Mouse (Mus musculus) MEL (cell line): ENCODE results near the gene Gm20441. TPM values are rescaled to one million over a fixed set of nuclear protein-coding genes. Genes with fewer than 3 reads are reported as not detected.

Experiments
- DNase-seq: peaks from one replicate; pipeline ENCODE4 v3.0.0; 2011; ENCODE audit warnings: low read depth, low spot score
- H3K27ac ChIP-seq: 2 replicates; pipeline ENCODE4 v1.5.1; 2012; ENCODE audit warnings: low read depth, mild to moderate bottlenecking, control low read depth, low read length, moderate library complexity; ENCODE audit not compliant: control insufficient read depth
- H3K27me3 ChIP-seq, 2 experiments: fragments of 150-350 bp in 1 of 2; sonication (generic) in 1 of 2; 2 replicates each; pipeline ENCODE4 v1.6.1; 2012; ENCODE audit warnings: low read length in 2 of 2, mild to moderate bottlenecking in 2 of 2, improper control_type of control experiment in 1 of 2, moderate library complexity in 1 of 2; ENCODE audit not compliant: insufficient read depth in 2 of 2, control insufficient read depth in 1 of 2
- H3K36me3 ChIP-seq, 2 experiments: 2 replicates each; pipeline ENCODE4 v1.6.1; 2012 to 2014; ENCODE audit warnings: low read length in 2 of 2, improper control_type of control experiment in 1 of 2, inconsistent platforms in 1 of 2, mild to moderate bottlenecking in 1 of 2; ENCODE audit not compliant: insufficient read depth in 2 of 2, control insufficient read depth in 1 of 2
- H3K4me1 ChIP-seq, 2 experiments: fragments of 150-350 bp in 1 of 2; sonication (generic) in 1 of 2; 2 replicates each; pipeline ENCODE4 v1.6.1; 2012; ENCODE audit warnings: low read length in 2 of 2, improper control_type of control experiment in 1 of 2, mild to moderate bottlenecking in 1 of 2; ENCODE audit not compliant: insufficient read depth in 2 of 2, control insufficient read depth in 1 of 2
- H3K4me3 ChIP-seq, 2 experiments: fragments of 150-350 bp in 1 of 2; sonication (generic) in 1 of 2; 2 replicates each; pipeline ENCODE4 v1.5.1; 2012; ENCODE audit warnings: low read depth in 2 of 2, low read length in 2 of 2, mild to moderate bottlenecking in 2 of 2, moderate library complexity in 2 of 2, control low read depth in 1 of 2, improper control_type of control experiment in 1 of 2; ENCODE audit not compliant: control insufficient read depth in 1 of 2, insufficient read depth in 1 of 2
- H3K79me2 ChIP-seq: 2 replicates; pipeline ENCODE4 v1.6.1; 2012; ENCODE audit warnings: mild to moderate bottlenecking, low read length, moderate library complexity; ENCODE audit not compliant: control insufficient read depth, poor library complexity, insufficient read depth
- H3K9ac ChIP-seq: 2 replicates; pipeline ENCODE4 v1.6.1; 2012; ENCODE audit warnings: low read depth, mild to moderate bottlenecking, control low read depth, low read length, moderate library complexity; ENCODE audit not compliant: control insufficient read depth, poor library complexity, severe bottlenecking
- H3K9me3 ChIP-seq: fragments of 150-350 bp; sonication (generic); replicated peaks from 2 replicates; pipeline ENCODE4 v1.6.1; 2012; ENCODE audit warnings: mild to moderate bottlenecking, low read length, improper control_type of control experiment, moderate library complexity; ENCODE audit not compliant: insufficient read depth
- BHLHE40 ChIP-seq: IDR thresholded peaks from 2 replicates; pipeline ENCODE4 v1.6.1; 2012; ENCODE audit warnings: low read depth, mild to moderate bottlenecking, inconsistent platforms, low read length, improper control_type of control experiment, borderline replicate concordance
- CHD2 ChIP-seq: IDR thresholded peaks from 2 replicates; pipeline ENCODE4 v1.6.1; 2011; ENCODE audit warnings: low read length, improper control_type of control experiment
- CTCF ChIP-seq, 3 experiments: IDR thresholded peaks in 2 of 3; conservative IDR thresholded peaks in 1 of 3; 2 replicates each; pipeline ENCODE4 v1.5.1; 2011 to 2012; ENCODE audit warnings: low read length in 3 of 3, low read depth in 2 of 3, mild to moderate bottlenecking in 2 of 3, improper control_type of control experiment in 1 of 3, inconsistent platforms in 1 of 3, mixed read lengths in 1 of 3, moderate library complexity in 1 of 3; ENCODE audit not compliant: control insufficient read depth in 1 of 3, insufficient read depth in 1 of 3, poor library complexity in 1 of 3, severe bottlenecking in 1 of 3
- ELF1 ChIP-seq: IDR thresholded peaks from 2 replicates; pipeline ENCODE4 v1.6.1; 2014; ENCODE audit warnings: low read depth, mild to moderate bottlenecking, inconsistent platforms, low read length, improper control_type of control experiment, moderate library complexity
- EP300 ChIP-seq, 2 experiments: IDR thresholded peaks; 2 replicates each; pipeline ENCODE4 v1.6.1; 2011; ENCODE audit warnings: improper control_type of control experiment in 2 of 2, low read length in 2 of 2, low read depth in 1 of 2, mild to moderate bottlenecking in 1 of 2
- GABPA ChIP-seq: IDR thresholded peaks from 2 replicates; pipeline ENCODE4 v1.6.1; 2012; ENCODE audit warnings: low read depth, mild to moderate bottlenecking, inconsistent platforms, low read length, improper control_type of control experiment, moderate library complexity
- GATA1 ChIP-seq: IDR thresholded peaks from 2 replicates; pipeline ENCODE4 v1.6.1; 2011; ENCODE audit warnings: low read depth, low read length, improper control_type of control experiment
- HCFC1 ChIP-seq: IDR thresholded peaks from 2 replicates; pipeline ENCODE4 v1.6.1; 2012; ENCODE audit warnings: low read depth, mild to moderate bottlenecking, inconsistent platforms, low read length, improper control_type of control experiment, moderate library complexity
- JUND ChIP-seq: IDR thresholded peaks from 2 replicates; pipeline ENCODE4 v1.6.1; 2011; ENCODE audit warnings: low read depth, mild to moderate bottlenecking, improper control_type of control experiment, low read length
- MAFK ChIP-seq: IDR thresholded peaks from 2 replicates; pipeline ENCODE4 v1.6.1; 2011; ENCODE audit warnings: low read depth, mild to moderate bottlenecking, low read length, improper control_type of control experiment, borderline replicate concordance
- MEF2A ChIP-seq: IDR thresholded peaks from 2 replicates; pipeline ENCODE4 v1.6.1; 2014; ENCODE audit warnings: low read depth, mild to moderate bottlenecking, inconsistent platforms, low read length, improper control_type of control experiment; ENCODE audit not compliant: poor library complexity, insufficient replicate concordance, severe bottlenecking; ENCODE audit errors: extremely low read depth
- MYB ChIP-seq: IDR thresholded peaks from 2 replicates; pipeline ENCODE4 v1.6.1; 2011; ENCODE audit warnings: mild to moderate bottlenecking, low read depth, low read length, improper control_type of control experiment
- NRF1 ChIP-seq: IDR thresholded peaks from 2 replicates; pipeline ENCODE4 v1.6.1; 2014; ENCODE audit warnings: low read depth, mild to moderate bottlenecking, inconsistent platforms, low read length, improper control_type of control experiment, moderate library complexity; ENCODE audit not compliant: poor library complexity, insufficient read depth, severe bottlenecking
- POLR2AphosphoS2 ChIP-seq: IDR thresholded peaks from 2 replicates; pipeline ENCODE4 v1.6.1; 2011; ENCODE audit warnings: low read length, improper control_type of control experiment
- POLR2AphosphoS5 ChIP-seq: IDR thresholded peaks from 2 replicates; pipeline ENCODE4 v1.6.1; 2012; ENCODE audit warnings: low read depth, borderline replicate concordance, mild to moderate bottlenecking, inconsistent platforms, low read length, moderate library complexity, mixed read lengths
- RCOR1 ChIP-seq: IDR thresholded peaks from 2 replicates; pipeline ENCODE4 v1.6.1; 2012; ENCODE audit warnings: low read depth, mild to moderate bottlenecking, inconsistent platforms, low read length, improper control_type of control experiment
- SIN3A ChIP-seq: IDR thresholded peaks from 2 replicates; pipeline ENCODE4 v1.6.1; 2012; ENCODE audit warnings: low read length, improper control_type of control experiment, inconsistent platforms
- SMC3 ChIP-seq: IDR thresholded peaks from 2 replicates; pipeline ENCODE4 v1.6.1; 2011; ENCODE audit warnings: low read depth, low read length, improper control_type of control experiment
- TAL1 ChIP-seq: IDR thresholded peaks from 2 replicates; pipeline ENCODE4 v1.6.1; 2012; ENCODE audit warnings: mild to moderate bottlenecking, inconsistent platforms, low read length, moderate library complexity, mixed read lengths
- TBP ChIP-seq: IDR thresholded peaks from 2 replicates; pipeline ENCODE4 v1.8.0; 2011; ENCODE audit warnings: low read depth, low read length, improper control_type of control experiment
- UBTF ChIP-seq: IDR thresholded peaks from 2 replicates; pipeline ENCODE4 v1.6.1; 2012; ENCODE audit warnings: low read depth, mild to moderate bottlenecking, inconsistent platforms, low read length, improper control_type of control experiment, moderate library complexity, borderline replicate concordance; ENCODE audit not compliant: insufficient read depth
- ZC3H11A ChIP-seq: IDR thresholded peaks from 2 replicates; pipeline ENCODE4 v1.6.1; 2012; ENCODE audit warnings: low read depth, mild to moderate bottlenecking, inconsistent platforms, low read length, improper control_type of control experiment
- polyA plus RNA-seq, 2 experiments: library from polyadenylated mRNA; stranded (reverse) in 1 of 2; unstranded in 1 of 2; fragments of >175 nt in 1 of 2; fragments of >200 nt in 1 of 2; gene quantifications; 2 replicates each; pipeline versions ENCODE4 v1.2.1 to v1.2.4; 2012; ENCODE audit warnings: low replicate concordance in 2 of 2, low read depth in 1 of 2; ENCODE audit not compliant: insufficient read length in 2 of 2, insufficient read depth in 1 of 2, missing spikeins in 1 of 2
- total RNA-seq: library from RNA; depleted of rRNA; stranded (reverse); fragments of 300-350 nt; gene quantifications from 2 replicates; pipeline ENCODE4 v1.2.3, GENCODE M21; 2012

The Gm20441 gene
- total and polyA plus RNA-seq, 3 experiments = not detected

GRCm38 (mm10) chr10:75798176-75798696 lies 17.5 kb upstream of the Gm20441 start, which contains the start of gene Gstt1:
Gstt1 (minus strand) TSS chr10:75798584.
- H3K9me3 ChIP-seq = no peaks in the 10 kb centered on the region
- peak; percentile 59 for DNase-seq
- H3K36me3 ChIP-seq = peaks cover 0 to 2% of the 10 kb centered on the region in 2 experiments; a peak in 1 of 4 replicates
- H3K4me3 ChIP-seq = peak within 1 kb of the TSS; percentile 61 to 97
- peak within 1 kb of the TSS; percentile 46 for H3K9ac ChIP-seq
- TF ChIP-seq CHD2 = no peak
- TF ChIP-seq NRF1 = peak; percentile 24; the same call in 1 of the 2 replicates
- TF ChIP-seq, all 39 proteins: peak for 1
- Histone ChIP-seq H3K4me1 (peaks cover 0 to 10% of the 10 kb centered on the region in 2 experiments; a peak in 3 of 4 replicates), H3K79me2 (no peaks in the 10 kb centered on the region), H3K27ac (no peak within 1 kb of the TSS), H3K27me3 (peaks cover 0 to 2% of the 10 kb centered on the region in 2 experiments; a peak in 3 of 4 replicates)

- peak; percentile 56 for DNase-seq
- Histone ChIP-seq H3K79me2 (no peaks in the 10 kb centered on the region), H3K27ac (no peak overlapping the region), H3K9me3 (no peaks in the 10 kb centered on the region), H3K9ac (peak overlapping the region; percentile 46), H3K36me3 (peaks cover 0 to 2% of the 10 kb centered on the region in 2 experiments; a peak in 1 of 4 replicates), H3K4me3 (peak overlapping the region; percentile 61 to 97), H3K27me3 (peaks cover 0 to under 1% of the 10 kb centered on the region in 2 experiments; a peak in 3 of 4 replicates), H3K4me1 (peaks cover 0 to 10% of the 10 kb centered on the region in 2 experiments; a peak in 3 of 4 replicates)
- TF ChIP-seq SIN3A (peak; percentile 42; the same call in 1 of the 2 replicates), UBTF (no peak), POLR2AphosphoS2 (no peak), TBP (no peak)
Observed at GRCm38 (mm10) chr10:75797619-75798175, 16.9 kb upstream of the Gm20441 start.

DNA sequence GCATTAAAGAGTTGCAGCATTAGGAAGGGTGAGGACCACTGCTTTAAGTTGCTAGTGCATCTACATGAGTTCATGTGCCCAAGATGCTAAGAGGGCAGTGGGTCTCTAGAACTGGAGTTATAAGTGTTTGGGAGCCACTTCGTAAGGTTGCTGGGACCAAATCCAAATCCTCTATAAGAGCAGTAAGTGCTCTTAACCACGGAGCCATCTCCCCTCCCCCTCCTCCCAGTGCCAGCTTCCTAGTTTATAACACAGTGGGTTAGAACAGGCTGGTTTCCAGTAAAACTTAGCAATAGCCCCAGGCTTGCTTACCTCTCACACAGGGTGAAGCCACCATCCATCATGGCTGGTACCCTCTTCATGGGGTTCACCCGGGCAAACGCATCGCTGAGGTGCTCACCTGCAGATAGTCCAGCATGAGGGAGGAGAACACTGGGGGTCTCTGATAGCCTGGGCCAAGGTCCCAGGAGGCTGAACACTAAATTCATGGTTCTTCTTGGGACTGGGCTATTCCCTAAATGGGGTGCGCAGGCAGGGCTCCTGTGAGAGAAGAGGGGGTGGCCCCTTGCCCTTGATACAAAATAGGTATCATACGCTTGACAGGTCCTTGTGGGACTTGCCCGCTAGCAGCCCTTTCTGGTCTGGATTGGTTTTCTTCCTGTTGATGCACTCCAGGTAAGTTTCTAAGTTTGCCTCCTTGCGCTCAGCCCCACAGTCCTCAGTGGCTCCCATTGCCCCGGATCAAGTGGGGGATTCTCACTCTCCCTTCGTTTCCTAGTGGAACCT lies 16.2 kb upstream of the Gm20441 start:
- H3K27me3 ChIP-seq = no peaks in the 10 kb centered on the region; a peak in 3 of 4 replicates
- no peak for DNase-seq
- H3K4me3 ChIP-seq = no peak overlapping the region; a peak in 2 of 4 replicates
- peaks cover 0 to 2% of the 10 kb centered on the region in 2 experiments; a peak in 1 of 4 replicates for H3K36me3 ChIP-seq
- no peak overlapping the region for H3K27ac ChIP-seq
- no peak overlapping the region for H3K9ac ChIP-seq
- H3K9me3 ChIP-seq = no peaks in the 10 kb centered on the region
- H3K4me1 ChIP-seq = peaks cover 0 to 10% of the 10 kb centered on the region in 2 experiments; a peak in 3 of 4 replicates
- H3K79me2 ChIP-seq = no peaks in the 10 kb centered on the region
- no peak for TF ChIP-seq POLR2AphosphoS5
- no peak for TF ChIP-seq CTCF (IDR thresholded peaks at IDR 0.05 in 2 of 3, conservative IDR thresholded peaks at IDR 0.05 in 1 of 3; ENCODE audit: control insufficient read depth in 1 of 3, insufficient read depth in 1 of 3, low read depth in 2 of 3, low read length in 3 of 3, poor library complexity in 1 of 3, severe bottlenecking in 1 of 3)
- no peak for TF ChIP-seq ELF1
- TF ChIP-seq SMC3 = no peak
- TF ChIP-seq MEF2A = no peak
- TF ChIP-seq JUND = no peak
- no peak for TF ChIP-seq GATA1
- no peak for TF ChIP-seq UBTF
- TF ChIP-seq HCFC1 = no peak
- no peak for TF ChIP-seq ZC3H11A
- no peak for TF ChIP-seq MAFK
- no peak for TF ChIP-seq BHLHE40
- no peak for TF ChIP-seq TAL1
- TF ChIP-seq RCOR1 = no peak
- TF ChIP-seq GABPA = no peak
- TF ChIP-seq EP300 (IDR thresholded peaks at IDR 0.05; ENCODE audit: low read depth in 1 of 2, low read length in 2 of 2) = no peak
- no peak for TF ChIP-seq MYB
